Mouse (Mus musculus) layer of hippocampus, postnatal 25 days (tissue): ENCODE results near the gene Ccdc61. TPM values are rescaled to one million over a fixed set of nuclear protein-coding genes. Genes with fewer than 3 reads are reported as not detected.

Experiments
- DNase-seq, 2 experiments: peaks; one replicate each; pipeline ENCODE4 v3.0.0; 2022; ENCODE audit warnings: mixed read lengths in 2 of 2, low spot score in 1 of 2; ENCODE audit errors: extremely low spot score in 1 of 2
- total RNA-seq, 2 experiments: library from RNA; stranded (reverse); gene quantifications; 2 replicates each; pipeline ENCODE4 v1.2.3; 2021

Ccdc61 gene
- total RNA-seq, 2 experiments from 2014 or later, result 9.5 to 13.5 TPM

- no peak for DNase-seq
These were observed 41.7 kb downstream of the Ccdc61 start for GRCm38 (mm10) chr7:18868491-18868890.

- no peak for DNase-seq
These were observed 47.4 kb downstream of the Ccdc61 start for GRCm38 (mm10) chr7:18862801-18863200.

GRCm38 (mm10) chr7:18858310-18858916 is 51.8 kb downstream of the Ccdc61 start:
- DNase-seq, result no peak

GRCm38 (mm10) chr7:18848395-18848794 is 61.8 kb downstream of the Ccdc61 start:
- no peak for DNase-seq

- DNase-seq, result no peak
These were observed 65.4 kb downstream of the Ccdc61 start for GRCm38 (mm10) chr7:18844811-18845210.

GRCm38 (mm10) chr7:18841174-18841567 is 69.0 kb downstream of the Ccdc61 start:
- DNase-seq, result no peak

Other genes with a start within 250 kb of the Ccdc61 start
- gene Psg20, start 224.2 kb downstream of the Ccdc61 start, total RNA-seq, result not detected
- not detected for gene Psg22, start 192.3 kb downstream of the Ccdc61 start, total RNA-seq
- not detected for gene Psg19, start 111.9 kb downstream of the Ccdc61 start, total RNA-seq
- not detected for gene Psg17, start 88.8 kb downstream of the Ccdc61 start, total RNA-seq
- 1 to 10 TPM; 1.9 to 2.2 TPM for gene Mill2, start 70.4 kb downstream of the Ccdc61 start, total RNA-seq
- 10 to 100 TPM in 1 of 2 experiments, 1 to 10 TPM in 1; 8.6 to 17.9 TPM for gene Pglyrp1, start 39.1 kb downstream of the Ccdc61 start, total RNA-seq
- gene Nova2, start 15.5 kb upstream of the Ccdc61 start, total RNA-seq, result 10 to 100 TPM; 69.2 to 93.3 TPM
- under 1 TPM; 0.17 to 0.70 TPM for gene Nanos2, start 77.0 kb upstream of the Ccdc61 start, total RNA-seq
- gene Mypop, start 80.8 kb upstream of the Ccdc61 start, total RNA-seq, result 10 to 100 TPM; 44.9 to 48.3 TPM
- 10 to 100 TPM; 51.7 to 53.5 TPM for gene Irf2bp1, start 93.6 kb upstream of the Ccdc61 start, total RNA-seq
- gene Foxa3, start 113.1 kb upstream of the Ccdc61 start, total RNA-seq, result not detected
- gene Sympk, start 114.0 kb upstream of the Ccdc61 start, total RNA-seq, result 100 to 1,000 TPM; 111 to 113 TPM
- under 1 TPM in 1 of 2 experiments, not detected in 1; 0.10 TPM for gene Rsph6a, start 144.3 kb upstream of the Ccdc61 start, total RNA-seq
- 100 to 1,000 TPM; 151 to 152 TPM for gene Dmwd, start 165.8 kb upstream of the Ccdc61 start, total RNA-seq
- gene Dmpk, start 173.4 kb upstream of the Ccdc61 start, total RNA-seq, result 10 to 100 TPM; 26.7 to 39.3 TPM
- gene Six5, start 184.2 kb upstream of the Ccdc61 start, total RNA-seq, result 1 to 10 TPM; 1.8 to 2.6 TPM
- under 1 TPM; 0.42 to 0.49 TPM for gene Gm4969, start 208.0 kb upstream of the Ccdc61 start, total RNA-seq
- 10 to 100 TPM; 13.2 to 14.2 TPM for gene Fbxo46, start 209.4 kb upstream of the Ccdc61 start, total RNA-seq
- 10 to 100 TPM; 17.9 to 19.7 TPM for gene Qpctl, start 238.9 kb upstream of the Ccdc61 start, total RNA-seq
- gene Snrpd2, start 239.3 kb upstream of the Ccdc61 start, total RNA-seq, result 10 to 100 TPM; 72.4 to 84.8 TPM